Mouse (Mus musculus) embryonic facial prominence, embryonic 14.5 days (tissue): ENCODE measurements at regions not wholly inside any gene's neighbourhood (a gene's known extent, or its start where the extent isn't known, plus 50 kb on each side); places are given as distances from the start of the nearest gene placed in this dataset.

Experiments
- ATAC-seq: fragments of 200-750 bp; cut with Nextera tagmentation; 2 replicates; pipeline ENCODE4 v1.8.0; 2017; ENCODE audit warnings: low read depth, moderate number of reproducible peaks, moderate TSS enrichment
- DNase-seq: peaks from one replicate; pipeline ENCODE4 v3.0.0-alpha.2; 2015; ENCODE audit warnings: low spot score
- H3K27ac ChIP-seq: fragments of 300-500 bp; sonication (generic); replicated peaks from 2 replicates; pipeline ENCODE4 v1.5.1; 2014; ENCODE audit warnings: low read depth, mild to moderate bottlenecking, low read length, moderate library complexity
- H3K27me3 ChIP-seq: fragments of 300-500 bp; sonication (generic); replicated peaks from 2 replicates; pipeline ENCODE4 v1.6.1; 2014; ENCODE audit warnings: low read length; ENCODE audit not compliant: control insufficient read depth, insufficient read depth
- H3K36me3 ChIP-seq: fragments of 300-500 bp; sonication (generic); 2 replicates; pipeline ENCODE4 v1.6.1; 2014; ENCODE audit warnings: low read length, mixed read lengths; ENCODE audit not compliant: control insufficient read depth, insufficient read depth
- H3K4me1 ChIP-seq: fragments of 300-500 bp; sonication (generic); 2 replicates; pipeline ENCODE4 v1.6.1; 2014; ENCODE audit warnings: antibody characterized with exemption, low read length; ENCODE audit not compliant: control insufficient read depth, insufficient read depth
- H3K4me2 ChIP-seq: fragments of 300-500 bp; sonication (generic); 2 replicates; pipeline ENCODE4 v1.6.1; 2014; ENCODE audit warnings: low read depth, mild to moderate bottlenecking, low read length, moderate library complexity, mixed read lengths
- H3K4me3 ChIP-seq: fragments of 300-500 bp; sonication (generic); 2 replicates; pipeline ENCODE4 v1.5.1; 2014; ENCODE audit warnings: low read depth, mild to moderate bottlenecking, low read length
- H3K9ac ChIP-seq: fragments of 300-500 bp; sonication (generic); 2 replicates; pipeline ENCODE4 v1.6.1; 2014; ENCODE audit warnings: low read depth, mild to moderate bottlenecking, low read length, moderate library complexity, mixed read lengths
- H3K9me3 ChIP-seq: fragments of 300-500 bp; sonication (generic); 2 replicates; pipeline ENCODE4 v1.6.1; 2016; ENCODE audit warnings: low read length; ENCODE audit not compliant: control insufficient read depth
- WGBS: fragments of 180-500 bp; shearing (Covaris S2); extraction: QIAGEN DNeasy Blood & Tissue Kit; methylation state at CpG from one replicate; pipeline ENCODE4 v1.1.7; 2014; 5-methylcytosine and 5-hydroxymethylcytosine counted together

DNA sequence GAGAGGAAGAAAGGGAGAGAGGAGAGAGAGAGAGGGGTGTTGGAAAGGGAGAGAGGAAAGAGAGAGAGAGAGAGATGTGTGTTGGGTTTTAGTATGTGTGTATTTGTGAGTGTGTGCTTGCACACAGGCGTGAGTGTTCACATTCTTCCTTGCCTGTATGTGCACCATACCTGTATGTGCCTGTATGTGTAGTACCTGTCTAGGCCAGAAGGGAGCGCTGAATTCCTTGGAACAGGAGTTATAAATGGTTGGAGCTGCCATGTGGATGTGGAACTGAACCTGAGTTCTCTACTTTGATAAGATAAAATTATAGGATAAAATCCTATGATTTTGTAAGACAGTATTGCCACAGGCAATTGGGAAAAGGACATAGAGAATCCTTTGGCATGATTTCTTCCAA lies 458.8 kb downstream of the Rps24 start:
- Histone ChIP-seq H3K9me3 (0 out of 2 replicates have a peak, but pooled peaks cover 5% of the 10 kb centered on the region), H3K4me1 (no peaks in the 10 kb centered on the region), H3K27me3 (no peaks in the 10 kb centered on the region), H3K36me3 (no peaks in the 10 kb centered on the region), H3K9ac (no peak overlapping the region), H3K4me3 (no peak overlapping the region), H3K4me2 (no peak overlapping the region), H3K27ac (no peak overlapping the region)
- ATAC-seq (no peak), DNase-seq (no peak)
- 54% methylated on average over 2 of the region's 2 CpGs for WGBS

DNA sequence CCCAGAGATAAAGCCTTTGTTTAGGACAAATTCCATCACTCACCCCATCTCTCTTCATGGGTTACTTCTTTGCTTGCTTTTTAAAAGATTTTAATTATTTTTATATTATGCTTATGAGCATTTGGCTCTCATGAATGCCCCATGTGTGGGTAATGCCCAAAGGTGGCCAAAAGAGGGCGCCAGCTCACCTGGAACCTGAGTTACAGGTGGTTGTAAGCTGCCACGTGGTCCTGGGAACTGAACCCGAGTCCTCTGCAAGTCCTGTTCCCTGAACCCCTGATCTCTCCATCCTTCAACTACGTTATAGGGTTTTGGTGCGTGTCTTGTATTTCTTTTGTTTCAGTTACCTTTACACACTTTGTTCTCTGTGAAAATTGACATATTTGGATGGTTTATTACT lies 460.2 kb downstream of the Rps24 start:
- Histone ChIP-seq H3K4me3 (no peak overlapping the region), H3K36me3 (no peaks in the 10 kb centered on the region), H3K9ac (no peak overlapping the region), H3K4me1 (no peaks in the 10 kb centered on the region), H3K27me3 (no peaks in the 10 kb centered on the region), H3K4me2 (no peak overlapping the region), H3K27ac (no peak overlapping the region), H3K9me3 (0 out of 2 replicates have a peak, but pooled peaks cover 5% of the 10 kb centered on the region)
- DNase-seq (no peak), ATAC-seq (no peak)
- 86% methylated on average over 5 of the region's 5 CpGs for WGBS

DNA sequence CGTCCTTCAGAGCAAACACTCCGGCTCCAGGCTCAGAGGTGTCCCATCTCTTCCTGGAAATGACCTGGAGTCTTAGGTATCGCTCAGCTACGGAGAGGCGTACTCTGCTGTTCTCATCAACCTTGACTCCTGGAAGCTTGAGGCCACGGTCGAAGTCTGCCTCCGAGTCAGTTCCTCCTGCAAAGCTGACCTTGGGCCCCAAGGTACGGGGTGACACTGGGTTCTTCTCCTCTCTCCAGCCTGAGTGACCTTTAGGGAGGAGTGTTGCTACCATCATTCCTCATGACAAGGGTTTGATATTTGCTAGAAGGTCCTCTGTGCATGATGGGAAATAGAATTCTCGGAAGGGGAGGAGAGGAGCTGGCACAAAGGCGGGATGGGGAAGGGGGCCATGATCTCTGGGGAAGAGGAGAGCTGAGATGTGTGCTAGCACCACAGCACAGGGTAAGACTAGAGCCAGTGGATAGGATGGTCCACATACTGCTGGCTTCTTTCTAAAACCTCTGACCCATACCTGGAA lies 469.0 kb downstream of the Rps24 start:
- Histone ChIP-seq H3K4me1 (0 out of 2 replicates have a peak, but pooled peaks cover 2% of the 10 kb centered on the region), H3K27ac (no peak overlapping the region), H3K9ac (no peak overlapping the region), H3K9me3 (no peaks in the 10 kb centered on the region), H3K27me3 (no peaks in the 10 kb centered on the region), H3K4me3 (no peak overlapping the region), H3K36me3 (no peaks in the 10 kb centered on the region), H3K4me2 (no peak overlapping the region)
- WGBS = 87% methylated on average over 11 of the region's 11 CpGs
- DNase-seq = no peak
- no peak for ATAC-seq

DNA sequence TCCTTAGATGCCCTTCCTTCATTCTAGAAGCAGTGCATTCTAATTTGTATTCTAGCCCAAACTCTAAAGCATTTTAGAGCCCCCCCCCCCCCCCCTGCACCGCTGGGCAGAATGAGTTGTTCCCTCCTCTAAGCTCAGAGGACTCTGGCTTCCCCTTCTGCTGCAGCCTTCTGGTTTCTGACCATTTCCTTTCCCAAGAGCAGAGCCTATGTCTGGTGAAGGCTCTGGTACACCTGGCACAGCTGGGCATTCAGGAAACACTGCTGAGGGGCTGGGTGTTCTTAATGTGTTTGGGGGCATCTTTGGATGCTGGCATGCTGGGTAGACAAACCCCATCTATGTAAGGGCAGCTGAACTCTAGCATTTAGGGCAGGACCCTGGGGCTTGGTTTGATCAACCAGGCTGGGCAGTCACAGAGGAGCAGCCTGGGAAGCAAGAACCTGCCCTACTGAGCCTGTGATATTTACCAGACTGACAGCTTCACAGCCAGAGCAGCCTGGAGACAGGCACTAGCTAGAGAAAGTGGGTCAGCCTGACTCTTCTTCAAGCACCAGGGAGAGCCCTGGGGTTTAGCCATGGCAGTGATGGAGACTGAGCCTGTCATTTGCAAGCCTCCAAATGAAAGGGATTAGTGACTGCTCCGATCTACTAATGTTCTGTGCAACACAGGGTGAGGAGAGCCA lies 469.7 kb downstream of the Rps24 start:
- Histone ChIP-seq H3K9me3 (no peaks in the 10 kb centered on the region), H3K9ac (no peak overlapping the region), H3K4me1 (0 out of 2 replicates have a peak, but pooled peaks cover 2% of the 10 kb centered on the region), H3K36me3 (no peaks in the 10 kb centered on the region), H3K27me3 (no peaks in the 10 kb centered on the region), H3K27ac (no peak overlapping the region), H3K4me2 (no peak overlapping the region), H3K4me3 (no peak overlapping the region)
- no peak for ATAC-seq
- no peak for DNase-seq
- WGBS = 58% methylated on average over 1 of the region's 2 CpGs

DNA sequence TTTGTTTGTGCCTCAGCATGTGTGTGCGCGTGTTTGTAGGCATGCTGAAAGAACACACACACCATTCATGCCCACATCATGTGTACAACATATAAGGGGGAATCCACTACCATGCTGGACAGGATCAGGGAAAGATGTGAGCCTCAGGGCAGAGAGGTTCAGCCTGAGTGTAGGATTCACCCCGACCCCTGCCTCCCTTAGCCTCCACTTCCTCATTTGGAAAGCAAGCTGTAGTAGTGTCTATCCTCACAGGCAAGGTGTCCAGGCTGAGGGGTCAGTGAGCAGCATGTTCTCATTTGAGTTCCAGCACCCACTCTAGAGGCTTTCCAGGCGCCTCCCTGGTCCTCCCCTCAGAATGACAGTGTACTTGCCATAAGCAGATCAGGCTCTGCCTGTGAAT lies 470.5 kb downstream of the Rps24 start:
- no peak for DNase-seq

DNA sequence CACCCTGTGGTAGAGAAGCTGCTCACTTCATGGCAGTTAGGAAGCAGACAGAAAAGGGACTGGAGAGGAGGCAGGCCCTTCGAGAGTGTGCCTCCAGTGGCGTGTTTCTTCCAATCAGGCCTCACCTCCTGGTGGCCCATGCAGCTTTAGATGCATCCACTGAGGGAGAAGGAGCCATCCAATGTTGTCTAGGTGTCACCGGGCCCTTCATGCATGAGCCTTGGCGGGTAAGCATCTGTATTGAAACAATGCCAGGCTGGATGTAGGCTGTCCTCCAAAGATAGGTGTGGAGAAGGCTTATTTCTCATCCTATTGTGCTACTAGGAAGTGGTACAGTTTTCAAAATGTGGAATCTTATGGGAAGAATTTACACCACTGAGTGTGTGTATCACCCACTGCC lies 471.9 kb downstream of the Rps24 start:
- H3K4me2 ChIP-seq = no peak overlapping the region
- H3K27me3 ChIP-seq = no peaks in the 10 kb centered on the region
- DNase-seq = no peak
- no peaks in the 10 kb centered on the region for H3K36me3 ChIP-seq
- H3K9me3 ChIP-seq = no peaks in the 10 kb centered on the region
- ATAC-seq = no peak
- 88% methylated on average over 4 of the region's 4 CpGs for WGBS
- no peak overlapping the region for H3K4me3 ChIP-seq
- H3K4me1 ChIP-seq = 0 out of 2 replicates have a peak, but pooled peaks cover 2% of the 10 kb centered on the region
- H3K27ac ChIP-seq = no peak overlapping the region
- no peak overlapping the region for H3K9ac ChIP-seq

More for the DNA sequence above, 470.5 kb downstream of the Rps24 start:
- no peak for ATAC-seq
- H3K27me3 ChIP-seq = no peaks in the 10 kb centered on the region
- no peak overlapping the region for H3K9ac ChIP-seq
- H3K27ac ChIP-seq = no peak overlapping the region
- no peak overlapping the region for H3K4me3 ChIP-seq
- H3K36me3 ChIP-seq = no peaks in the 10 kb centered on the region
- H3K4me2 ChIP-seq = no peak overlapping the region
- H3K9me3 ChIP-seq = no peaks in the 10 kb centered on the region
- WGBS = 83% methylated on average over 4 of the region's 4 CpGs
- 0 out of 2 replicates have a peak, but pooled peaks cover 2% of the 10 kb centered on the region for H3K4me1 ChIP-seq

DNA sequence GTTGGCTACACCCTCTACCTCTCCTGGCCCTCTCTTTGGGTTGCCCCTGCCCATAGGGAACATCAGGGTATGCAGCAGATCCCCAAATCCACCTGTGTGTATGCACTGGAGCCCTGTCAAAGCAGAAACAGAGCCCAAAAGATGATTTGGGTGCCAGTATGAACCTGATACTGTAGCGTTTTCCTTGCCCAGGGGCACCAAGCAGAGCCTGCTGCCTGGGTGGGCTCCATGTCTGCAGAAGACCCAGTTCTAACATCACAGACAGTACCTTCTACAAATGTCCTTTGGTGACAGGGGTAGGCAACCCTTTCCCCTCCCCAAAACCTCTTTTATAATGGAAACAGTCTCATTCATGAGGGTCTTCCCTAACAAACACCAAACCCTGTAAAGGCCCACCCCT lies 472.5 kb downstream of the Rps24 start:
- H3K9me3 ChIP-seq = no peaks in the 10 kb centered on the region
- no peak overlapping the region for H3K27ac ChIP-seq
- no peak overlapping the region for H3K9ac ChIP-seq
- H3K4me3 ChIP-seq = no peak overlapping the region
- H3K4me1 ChIP-seq = 0 out of 2 replicates have a peak, but pooled peaks cover 2% of the 10 kb centered on the region
- 41% methylated on average over 1 of the region's 1 CpGs for WGBS
- no peak overlapping the region for H3K4me2 ChIP-seq
- ATAC-seq = no peak
- DNase-seq = no peak
- H3K36me3 ChIP-seq = no peaks in the 10 kb centered on the region
- H3K27me3 ChIP-seq = no peaks in the 10 kb centered on the region

DNA sequence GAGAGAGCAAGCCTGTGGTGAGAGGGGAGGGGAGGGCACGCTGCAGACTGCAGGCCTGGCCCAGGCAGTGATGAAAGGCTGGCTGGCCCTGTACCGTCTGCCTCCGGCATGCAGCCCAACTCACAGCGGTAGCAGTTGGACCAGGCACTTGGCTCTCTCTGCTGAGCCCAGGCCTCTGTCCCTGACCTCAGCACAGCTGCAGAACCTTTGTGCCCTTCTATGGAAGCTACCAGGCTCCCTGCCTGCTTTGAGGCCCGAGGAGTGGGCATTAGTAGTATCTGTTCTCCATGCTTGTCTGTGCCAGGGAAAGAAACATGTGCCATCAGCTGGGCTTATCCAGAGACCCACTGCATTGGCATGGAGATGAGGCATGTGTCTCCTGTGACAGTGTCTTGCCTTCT lies 473.2 kb downstream of the Rps24 start:
- DNase-seq (peak; percentile 34), ATAC-seq (peak; percentile 67)
- no peaks in the 10 kb centered on the region for H3K36me3 ChIP-seq
- no peaks in the 10 kb centered on the region for H3K9me3 ChIP-seq
- H3K4me3 ChIP-seq = no peak overlapping the region
- no peaks in the 10 kb centered on the region for H3K27me3 ChIP-seq
- WGBS = 34% methylated on average over 3 of the region's 5 CpGs
- H3K27ac ChIP-seq = no peak overlapping the region
- no peak overlapping the region for H3K9ac ChIP-seq
- no peak overlapping the region for H3K4me2 ChIP-seq
- 0 out of 2 replicates have a peak, but pooled peaks cover 2% of the 10 kb centered on the region for H3K4me1 ChIP-seq

DNA sequence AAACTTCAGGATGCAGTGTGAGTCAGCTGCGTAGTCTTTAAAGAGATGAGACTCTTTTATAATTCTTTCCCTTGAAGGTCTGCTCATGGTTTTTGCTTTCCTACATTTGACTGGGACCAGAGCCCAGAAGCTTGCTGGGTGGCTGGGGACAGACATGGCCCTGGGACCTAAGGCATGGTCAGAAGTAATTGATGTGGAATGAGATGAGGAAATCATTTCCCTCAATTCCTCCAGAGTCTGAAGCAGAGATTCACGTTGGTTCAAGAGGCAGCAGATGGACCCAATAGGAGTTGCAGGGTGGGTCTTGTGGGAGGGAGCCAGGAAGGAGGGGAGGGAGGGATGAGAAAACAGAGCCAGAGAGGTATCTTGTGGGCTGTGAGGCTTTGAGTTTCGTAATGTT lies 473.9 kb downstream of the Rps24 start:
- peak; percentile 35 for DNase-seq
- Histone ChIP-seq H3K9ac (no peak overlapping the region), H3K27me3 (no peaks in the 10 kb centered on the region), H3K4me2 (no peak overlapping the region), H3K4me3 (no peak overlapping the region), H3K9me3 (no peaks in the 10 kb centered on the region), H3K27ac (no peak overlapping the region), H3K36me3 (no peaks in the 10 kb centered on the region), H3K4me1 (0 out of 2 replicates have a peak, but pooled peaks cover 2% of the 10 kb centered on the region)
- ATAC-seq = 0 out of 2 replicates have a peak, but pooled peaks have one; percentile 37
- 58% methylated on average over 3 of the region's 3 CpGs for WGBS
